Mouse (Mus musculus): ENCODE results near the gene Rpl26. TPM values are rescaled to one million over a fixed set of nuclear protein-coding genes. Genes with fewer than 3 reads are reported as not detected.

The Rpl26 gene
- polyA plus RNA-seq, 2 experiments, result 850 to 1,827 TPM

DNA sequence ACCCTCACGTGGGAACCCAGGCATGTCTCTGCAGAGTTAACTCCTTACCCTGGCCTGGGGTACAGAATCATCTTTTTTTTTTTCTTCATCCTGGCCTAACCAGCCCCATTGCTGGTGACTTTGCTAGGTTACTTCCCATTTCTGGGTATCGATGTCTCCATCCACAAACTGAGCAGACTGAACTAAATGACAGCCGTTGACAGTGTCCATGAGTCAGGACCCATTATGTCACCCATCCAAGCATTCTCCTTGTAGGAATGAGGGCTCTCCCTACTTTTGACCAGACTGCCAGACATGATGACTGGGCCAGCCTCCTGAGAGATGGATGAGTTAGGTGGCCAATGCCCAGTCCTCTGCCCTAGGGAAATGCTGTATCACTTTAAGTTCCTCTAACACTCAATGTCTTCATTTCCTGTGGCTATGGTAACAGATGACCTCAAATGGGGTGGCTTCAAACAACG, 37.7 kb upstream of the Rpl26 start:
- DNase-seq (ENCODE audit: low read depth in 3 of 3, low spot score in 3 of 3) (no peak), ATAC-seq (ENCODE audit: insufficient read depth) (no peak)
- WGBS (ENCODE audit: insufficient replicate concordance), result 10% methylated on average over 4 of the region's 4 CpGs
- Histone ChIP-seq H3K36me3 (replicated peaks; ENCODE audit: control insufficient read depth, insufficient read depth, low read depth) (no peaks in the 10 kb centered on the region), H3K27me3 (ENCODE audit: control insufficient read depth, insufficient read depth, low read length) (no peaks in the 10 kb centered on the region), H3K4me2 (ENCODE audit: low read depth) (no peak overlapping the region), H3K9me3 (ENCODE audit: control insufficient read depth, low read length) (no peaks in the 10 kb centered on the region), H3K9ac (replicated peaks) (no peak overlapping the region), H3K4me3 (ENCODE audit: insufficient read depth in 1 of 2, low read depth in 2 of 2, low read length in 2 of 2) (no peak overlapping the region), H3K27ac (no peak overlapping the region), H3K4me1 (replicated peaks; ENCODE audit: control insufficient read depth in 2 of 2, insufficient read depth in 2 of 2, low read length in 1 of 2) (peaks cover 0 to 12% of the 10 kb centered on the region in 2 experiments; a peak in 2 of 4 replicates)
- TF ChIP-seq EP300 (IDR thresholded peaks at IDR 0.05; ENCODE audit: low read depth) (no peak), CTCF (IDR thresholded peaks at IDR 0.05; ENCODE audit: low read depth) (no peak)

DNA sequence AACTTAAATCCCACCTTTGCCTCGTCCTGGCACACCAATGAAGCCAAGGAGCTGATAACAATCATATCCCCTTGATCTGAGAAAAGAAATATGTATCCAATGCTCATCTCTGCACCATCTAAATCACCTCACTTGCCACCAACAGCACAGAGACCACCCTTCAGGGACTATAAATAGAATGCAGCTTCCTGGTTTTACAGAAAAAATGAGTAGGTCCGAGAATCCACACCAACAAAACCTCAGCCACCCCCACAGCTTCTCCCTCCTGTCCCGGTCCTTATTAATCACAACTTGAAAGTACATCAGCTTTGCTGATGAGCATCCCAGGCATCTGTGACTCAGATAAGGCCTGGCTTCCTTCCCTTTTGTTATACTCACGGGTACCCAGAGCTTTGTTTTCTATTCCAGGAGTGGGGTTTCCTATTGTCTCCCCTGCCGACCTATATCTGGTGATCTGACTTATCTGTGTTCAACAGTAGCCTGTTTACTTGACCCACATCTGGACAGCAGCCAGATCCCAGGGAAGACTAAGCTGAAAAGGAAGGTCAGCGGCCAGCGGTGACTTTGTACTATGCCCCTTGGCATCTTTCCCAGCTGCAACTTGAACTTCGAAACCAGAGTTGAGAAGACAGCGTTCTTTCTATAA, 36.7 kb upstream of the Rpl26 start:
- H3K4me1 ChIP-seq (replicated peaks; ENCODE audit: control insufficient read depth in 2 of 2, insufficient read depth in 2 of 2, low read length in 1 of 2), result peaks cover 0 to 12% of the 10 kb centered on the region in 2 experiments; a peak in 2 of 4 replicates
- WGBS (ENCODE audit: insufficient replicate concordance), result 8% methylated on average over 9 of the region's 9 CpGs
- no peak for TF ChIP-seq EP300 (IDR thresholded peaks at IDR 0.05; ENCODE audit: low read depth)
- TF ChIP-seq CTCF (IDR thresholded peaks at IDR 0.05; ENCODE audit: low read depth), result no peak
- no peaks in the 10 kb centered on the region for H3K36me3 ChIP-seq (replicated peaks; ENCODE audit: control insufficient read depth, insufficient read depth, low read depth)
- H3K9ac ChIP-seq (replicated peaks), result no peak overlapping the region
- no peak overlapping the region for H3K4me2 ChIP-seq (ENCODE audit: low read depth)
- ATAC-seq (ENCODE audit: insufficient read depth) (peak; percentile 62; the same call in 1 of the 2 replicates), DNase-seq (ENCODE audit: low read depth in 3 of 3, low spot score in 3 of 3) (peak in 1 of 3 experiments; percentile 50)
- H3K9me3 ChIP-seq (ENCODE audit: control insufficient read depth, low read length), result no peaks in the 10 kb centered on the region
- no peaks in the 10 kb centered on the region for H3K27me3 ChIP-seq (ENCODE audit: control insufficient read depth, insufficient read depth, low read length)
- H3K27ac ChIP-seq, result no peak overlapping the region
- H3K4me3 ChIP-seq (ENCODE audit: insufficient read depth in 1 of 2, low read depth in 2 of 2, low read length in 2 of 2), result no peak overlapping the region

DNA sequence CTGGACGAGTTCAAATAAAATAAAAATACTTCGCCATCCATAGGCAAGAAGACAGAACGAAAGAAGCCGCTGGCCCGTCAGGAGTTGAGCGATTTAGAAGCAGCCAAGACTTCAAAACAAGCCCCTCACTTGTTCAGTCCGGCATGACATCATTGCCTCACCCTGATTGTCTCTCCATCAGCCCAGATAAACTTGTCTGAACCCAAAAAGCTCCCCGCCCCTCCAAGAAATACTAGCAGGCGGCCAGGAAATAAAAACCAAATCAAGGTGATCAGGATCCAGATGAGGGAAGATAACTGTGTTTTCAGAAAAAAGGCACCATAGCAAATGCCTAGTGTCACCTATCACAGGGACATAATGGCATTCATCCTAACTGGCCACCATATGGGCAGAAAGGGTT, 30.1 kb upstream of the Rpl26 start:
- Histone ChIP-seq H3K4me1 (replicated peaks; ENCODE audit: control insufficient read depth in 2 of 2, insufficient read depth in 2 of 2, low read length in 1 of 2) (peaks cover 0 to 6% of the 10 kb centered on the region in 2 experiments; a peak in 1 of 4 replicates), H3K27me3 (ENCODE audit: control insufficient read depth, insufficient read depth, low read length) (no peaks in the 10 kb centered on the region), H3K36me3 (replicated peaks; ENCODE audit: control insufficient read depth, insufficient read depth, low read depth) (no peaks in the 10 kb centered on the region), H3K4me3 (ENCODE audit: insufficient read depth in 1 of 2, low read depth in 2 of 2, low read length in 2 of 2) (no peak overlapping the region), H3K4me2 (ENCODE audit: low read depth) (no peak overlapping the region), H3K9me3 (ENCODE audit: control insufficient read depth, low read length) (no peaks in the 10 kb centered on the region), H3K27ac (no peak overlapping the region), H3K9ac (replicated peaks) (no peak overlapping the region)
- TF ChIP-seq EP300 (IDR thresholded peaks at IDR 0.05; ENCODE audit: low read depth), result no peak
- TF ChIP-seq CTCF (IDR thresholded peaks at IDR 0.05; ENCODE audit: low read depth), result no peak
- no peak for DNase-seq (ENCODE audit: low read depth in 3 of 3, low spot score in 3 of 3)
- no peak for ATAC-seq (ENCODE audit: insufficient read depth)
- 68% methylated on average over 9 of the region's 9 CpGs for WGBS (ENCODE audit: insufficient replicate concordance)

DNA sequence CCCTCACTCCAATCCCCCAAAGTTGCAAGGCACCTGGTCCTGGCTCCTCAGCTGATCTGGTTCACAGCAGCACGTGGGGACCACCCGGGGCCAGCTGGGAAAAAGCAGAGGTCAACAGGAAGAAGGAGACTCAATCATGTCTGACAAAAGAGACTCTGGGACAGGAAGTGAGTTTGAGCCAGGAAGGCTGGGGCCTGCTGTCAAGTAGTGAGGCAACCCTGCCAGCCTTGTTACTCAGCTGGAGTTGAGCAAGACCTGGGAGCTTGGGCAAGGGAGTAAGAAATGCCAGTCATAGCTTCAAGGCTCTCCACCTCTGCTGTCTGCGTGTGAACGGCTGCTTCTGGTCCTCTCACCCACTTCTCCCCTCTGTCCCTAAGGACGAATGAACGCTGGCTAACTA, 29.6 kb upstream of the Rpl26 start, which contains the start of gene Ndel1:
Gene Ndel1 (minus strand): TSS at position 111 of the 400 bp plus-strand sequence.
- no peak within 1 kb of the TSS for H3K4me3 ChIP-seq (ENCODE audit: insufficient read depth in 1 of 2, low read depth in 2 of 2, low read length in 2 of 2)

DNA sequence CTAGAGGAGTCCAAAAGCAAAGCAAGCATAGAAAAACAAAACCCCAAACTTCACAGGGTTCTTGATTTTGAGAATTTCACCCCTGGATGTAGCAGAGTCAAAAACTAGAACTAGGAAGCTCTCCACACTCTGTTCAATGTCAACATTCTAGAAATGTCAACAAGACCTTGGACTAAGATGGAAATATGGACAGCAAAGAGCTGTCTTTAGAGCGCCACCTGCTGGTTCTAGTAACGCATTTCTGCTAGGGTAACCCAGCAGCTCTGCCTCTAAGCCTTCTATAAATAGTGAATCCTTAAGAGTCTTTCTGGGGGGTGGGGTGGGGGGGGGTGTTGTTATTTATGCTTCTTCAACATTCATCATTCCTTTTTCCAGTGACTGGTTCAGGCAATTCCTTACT, 26.5 kb upstream of the Rpl26 start:
- Histone ChIP-seq H3K4me2 (ENCODE audit: low read depth) (no peak overlapping the region), H3K36me3 (replicated peaks; ENCODE audit: control insufficient read depth, insufficient read depth, low read depth) (no peaks in the 10 kb centered on the region), H3K27me3 (ENCODE audit: control insufficient read depth, insufficient read depth, low read length) (no peaks in the 10 kb centered on the region), H3K9me3 (ENCODE audit: control insufficient read depth, low read length) (no peaks in the 10 kb centered on the region), H3K4me3 (ENCODE audit: insufficient read depth in 1 of 2, low read depth in 2 of 2, low read length in 2 of 2) (no peak overlapping the region), H3K27ac (no peak overlapping the region), H3K9ac (replicated peaks) (no peak overlapping the region), H3K4me1 (replicated peaks; ENCODE audit: control insufficient read depth in 2 of 2, insufficient read depth in 2 of 2, low read length in 1 of 2) (peaks cover 0 to 13% of the 10 kb centered on the region in 2 experiments; a peak in 3 of 4 replicates)
- DNase-seq (ENCODE audit: low read depth in 3 of 3, low spot score in 3 of 3), result peak in 2 of 3 experiments; percentile 57 to 67
- TF ChIP-seq CTCF (IDR thresholded peaks at IDR 0.05; ENCODE audit: low read depth), result peak; percentile 82
- no peak for TF ChIP-seq EP300 (IDR thresholded peaks at IDR 0.05; ENCODE audit: low read depth)
- ATAC-seq (ENCODE audit: insufficient read depth), result no peak
- WGBS (ENCODE audit: insufficient replicate concordance), result 0% methylated on average over 2 of the region's 2 CpGs

More for the DNA sequence above, 29.6 kb upstream of the Rpl26 start, which contains the start of gene Ndel1:
- Histone ChIP-seq H3K4me1 (replicated peaks; ENCODE audit: control insufficient read depth in 2 of 2, insufficient read depth in 2 of 2, low read length in 1 of 2) (peaks cover 0 to 6% of the 10 kb centered on the region in 2 experiments; a peak in 1 of 4 replicates), H3K36me3 (replicated peaks; ENCODE audit: control insufficient read depth, insufficient read depth, low read depth) (no peaks in the 10 kb centered on the region), H3K27ac (no peak within 1 kb of the TSS), H3K9ac (replicated peaks) (no peak within 1 kb of the TSS), H3K4me2 (ENCODE audit: low read depth) (no peak within 1 kb of the TSS), H3K9me3 (ENCODE audit: control insufficient read depth, low read length) (no peaks in the 10 kb centered on the region), H3K27me3 (ENCODE audit: control insufficient read depth, insufficient read depth, low read length) (no peaks in the 10 kb centered on the region)
- TF ChIP-seq EP300 (IDR thresholded peaks at IDR 0.05; ENCODE audit: low read depth), result no peak
- DNase-seq (ENCODE audit: low read depth in 3 of 3, low spot score in 3 of 3), result no peak
- WGBS (ENCODE audit: insufficient replicate concordance), result 26% methylated on average over 6 of the region's 6 CpGs
- ATAC-seq (ENCODE audit: insufficient read depth), result no peak

Data from liver, embryonic 14.5 days (tissue).